Mouse (Mus musculus) hindbrain, embryonic 11.5 days (tissue): ENCODE data around the gene Psma6. TPM values are rescaled to one million over a fixed set of nuclear protein-coding genes. Genes with fewer than 3 reads are reported as not detected.
"Not testable (repeated sequence)": the region's sequence is repeated elsewhere in the genome, so short reads cannot be mapped to it uniquely, and the experiment has no call there.

Experiments used
- ATAC-seq: fragments of 200-750 bp; cut with Nextera tagmentation; 2 replicates; pipeline ENCODE4 v1.8.0; 2017; ENCODE audit warnings: mild to moderate bottlenecking, moderate TSS enrichment, moderate library complexity; ENCODE audit not compliant: low FRiP score
- DNase-seq: peaks from one replicate; pipeline ENCODE4 v3.0.0-alpha.2; 2015; ENCODE audit warnings: low spot score
- H3K27ac ChIP-seq: fragments of 300-500 bp; sonication (generic); 2 replicates; pipeline ENCODE4 v1.5.1; 2014; ENCODE audit warnings: mild to moderate bottlenecking, low read depth, low read length
- H3K27me3 ChIP-seq: fragments of 300-500 bp; sonication (generic); 2 replicates; pipeline ENCODE4 v1.6.1; 2014; ENCODE audit warnings: mild to moderate bottlenecking, low read length, moderate library complexity, mixed read lengths; ENCODE audit not compliant: control insufficient read depth, insufficient read depth
- H3K36me3 ChIP-seq: fragments of 300-500 bp; sonication (generic); 2 replicates; pipeline ENCODE4 v1.6.1; 2014; ENCODE audit warnings: mild to moderate bottlenecking, low read length, moderate library complexity, mixed read lengths; ENCODE audit not compliant: control insufficient read depth, insufficient read depth
- H3K4me1 ChIP-seq: fragments of 300-500 bp; sonication (generic); replicated peaks from 2 replicates; pipeline ENCODE4 v1.6.1; 2014; ENCODE audit warnings: low read length, mixed read lengths; ENCODE audit not compliant: control insufficient read depth, insufficient read depth
- H3K4me2 ChIP-seq: fragments of 300-500 bp; sonication (generic); replicated peaks from 2 replicates; pipeline ENCODE4 v1.6.1; 2014; ENCODE audit warnings: mild to moderate bottlenecking, low read depth, low read length
- H3K4me3 ChIP-seq: fragments of 300-500 bp; sonication (generic); 2 replicates; pipeline ENCODE4 v1.5.1; 2014; ENCODE audit warnings: low read depth, low read length
- H3K9ac ChIP-seq: fragments of 300-500 bp; sonication (generic); 2 replicates; pipeline ENCODE4 v1.6.1; 2014; ENCODE audit warnings: low read depth, low read length
- H3K9me3 ChIP-seq: fragments of 300-500 bp; sonication (generic); 2 replicates; pipeline ENCODE4 v1.6.1; 2016; ENCODE audit warnings: low read length; ENCODE audit not compliant: control insufficient read depth
- WGBS: fragments of 180-500 bp; shearing (Covaris S2); extraction: QIAGEN DNeasy Blood & Tissue Kit; methylation state at CpG from one replicate; pipeline ENCODE4 v1.1.7; 2014; 5-methylcytosine and 5-hydroxymethylcytosine counted together
- polyA plus RNA-seq: library from polyadenylated mRNA; unstranded; fragments of >200 nt; fragmentation: Nextera tagmentation; extraction: Ambion mirVana; gene quantifications from 2 replicates; pipeline ENCODE4 v1.2.1, GENCODE M21; 2014

Psma6 gene
- polyA plus RNA-seq = 503 and 508 TPM in 2 replicates

GRCm38 (mm10) chr12:55384023-55384749 is at the start of gene Psma6:
Gene Psma6, plus strand, starts transcription at chr12:55384222.
- 84% methylated on average over 10 of the region's 10 CpGs for WGBS
- no peak within 1 kb of the TSS for H3K4me3 ChIP-seq
- no peaks in the 10 kb centered on the region for H3K36me3 ChIP-seq
- no peak within 1 kb of the TSS for H3K27ac ChIP-seq
- H3K27me3 ChIP-seq = no peaks in the 10 kb centered on the region
- DNase-seq (no peak), ATAC-seq (no peak)
- no peaks in the 10 kb centered on the region for H3K4me1 ChIP-seq
- H3K9ac ChIP-seq = no peak within 1 kb of the TSS
- H3K9me3 ChIP-seq = no peaks in the 10 kb centered on the region
- H3K4me2 ChIP-seq = no peak within 1 kb of the TSS

GRCm38 (mm10) chr12:55338490-55338889 is 45.5 kb upstream of the Psma6 start:
- DNase-seq, H3K4me2 ChIP-seq, H3K9me3 ChIP-seq, ATAC-seq, H3K9ac ChIP-seq, H3K4me3 ChIP-seq, H3K36me3 ChIP-seq, H3K27me3 ChIP-seq, H3K27ac ChIP-seq, H3K4me1 ChIP-seq: not testable (repeated sequence)
- WGBS = 100% methylated on average over 1 of the region's 2 CpGs

GRCm38 (mm10) chr12:55343045-55343444 is 41.0 kb upstream of the Psma6 start:
- H3K4me2 ChIP-seq, H3K27me3 ChIP-seq, H3K4me3 ChIP-seq, H3K4me1 ChIP-seq, DNase-seq, H3K27ac ChIP-seq, ATAC-seq, H3K9ac ChIP-seq, H3K36me3 ChIP-seq, H3K9me3 ChIP-seq: not testable (repeated sequence)
- WGBS = 78% methylated on average over 1 of the region's 1 CpGs

GRCm38 (mm10) chr12:55343998-55344397 is 40.0 kb upstream of the Psma6 start:
- Histone ChIP-seq H3K4me1 (no peaks in the 10 kb centered on the region), H3K36me3 (no peaks in the 10 kb centered on the region), H3K9me3 (no peaks in the 10 kb centered on the region), H3K9ac (no peak overlapping the region), H3K27ac (no peak overlapping the region), H3K27me3 (no peaks in the 10 kb centered on the region), H3K4me3 (no peak overlapping the region), H3K4me2 (no peak overlapping the region)
- WGBS = 88% methylated on average over 11 of the region's 11 CpGs
- no peak for DNase-seq
- no peak for ATAC-seq

GRCm38 (mm10) chr12:55344583-55344982 is 39.4 kb upstream of the Psma6 start:
- ATAC-seq (no peak), DNase-seq (no peak)
- Histone ChIP-seq H3K36me3 (no peaks in the 10 kb centered on the region), H3K4me1 (no peaks in the 10 kb centered on the region), H3K9ac (no peak overlapping the region), H3K9me3 (no peaks in the 10 kb centered on the region), H3K4me3 (no peak overlapping the region), H3K27ac (no peak overlapping the region), H3K4me2 (no peak overlapping the region), H3K27me3 (no peaks in the 10 kb centered on the region)
- WGBS = 87% methylated on average over 13 of the region's 13 CpGs

- Histone ChIP-seq H3K36me3 (no peaks in the 10 kb centered on the region), H3K4me2 (no peak overlapping the region), H3K27me3 (no peaks in the 10 kb centered on the region), H3K4me3 (no peak overlapping the region), H3K4me1 (no peaks in the 10 kb centered on the region), H3K9ac (no peak overlapping the region), H3K27ac (no peak overlapping the region), H3K9me3 (no peaks in the 10 kb centered on the region)
- no peak for ATAC-seq
- DNase-seq = no peak
- 82% methylated on average over 6 of the region's 6 CpGs for WGBS
These were observed 30.6 kb upstream of the Psma6 start for GRCm38 (mm10) chr12:55353423-55353822.

GRCm38 (mm10) chr12:55354904-55355303 is 29.1 kb upstream of the Psma6 start:
- no peaks in the 10 kb centered on the region for H3K27me3 ChIP-seq
- ATAC-seq = peak; percentile 45; the same call in 1 of the 2 replicates
- H3K9me3 ChIP-seq = no peaks in the 10 kb centered on the region
- no peak overlapping the region for H3K4me2 ChIP-seq
- H3K4me1 ChIP-seq = no peaks in the 10 kb centered on the region
- H3K27ac ChIP-seq = no peak overlapping the region
- peak; percentile 39 for DNase-seq
- H3K9ac ChIP-seq = no peak overlapping the region
- 68% methylated on average over 4 of the region's 4 CpGs for WGBS
- H3K36me3 ChIP-seq = no peaks in the 10 kb centered on the region
- no peak overlapping the region for H3K4me3 ChIP-seq

- ATAC-seq (no peak), DNase-seq (no peak)
- Histone ChIP-seq H3K9ac (no peak overlapping the region), H3K27ac (no peak overlapping the region), H3K4me1 (no peaks in the 10 kb centered on the region), H3K4me3 (no peak overlapping the region), H3K4me2 (no peak overlapping the region), H3K9me3 (no peaks in the 10 kb centered on the region), H3K27me3 (no peaks in the 10 kb centered on the region), H3K36me3 (no peaks in the 10 kb centered on the region)
- WGBS = 71% methylated on average over 1 of the region's 1 CpGs
These were observed 26.7 kb upstream of the Psma6 start for GRCm38 (mm10) chr12:55357303-55357702.

GRCm38 (mm10) chr12:55360929-55361328 is 23.1 kb upstream of the Psma6 start:
- H3K27ac ChIP-seq = no peak overlapping the region
- H3K9ac ChIP-seq = no peak overlapping the region
- 79% methylated on average over 5 of the region's 5 CpGs for WGBS
- no peaks in the 10 kb centered on the region for H3K36me3 ChIP-seq
- DNase-seq (no peak), ATAC-seq (no peak)
- H3K4me3 ChIP-seq = no peak overlapping the region
- no peak overlapping the region for H3K4me2 ChIP-seq
- H3K4me1 ChIP-seq = no peaks in the 10 kb centered on the region
- no peaks in the 10 kb centered on the region for H3K9me3 ChIP-seq
- H3K27me3 ChIP-seq = no peaks in the 10 kb centered on the region
